11 mouse cellular contexts compared by ENCODE assay signal in the genomic region with DNA sequence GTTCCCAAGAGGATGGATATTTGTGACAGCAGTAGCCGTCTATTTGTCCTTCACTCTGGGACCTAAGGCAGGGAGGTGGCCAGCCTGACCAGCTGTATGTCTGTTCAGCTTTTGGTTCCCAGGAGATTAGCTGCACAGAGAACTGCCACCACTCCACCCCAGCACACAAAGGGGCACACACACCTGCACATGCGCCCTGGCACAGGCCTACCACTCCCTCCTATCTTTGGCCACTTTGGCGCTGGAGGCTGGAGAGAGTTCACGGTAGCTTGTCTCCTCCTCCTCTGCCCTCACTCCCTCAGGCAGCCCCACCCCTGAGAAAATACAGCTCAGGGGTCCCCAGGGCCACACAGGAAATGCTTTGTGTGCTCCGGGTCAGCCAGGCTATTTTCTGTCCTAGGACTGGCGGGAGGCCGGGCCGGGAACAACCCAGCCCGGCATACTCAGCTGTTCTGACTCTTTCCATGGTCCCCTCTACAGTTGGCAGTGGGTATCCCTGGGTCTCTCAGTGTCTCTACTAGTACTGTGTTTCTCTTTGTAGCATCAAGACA. TPM values are rescaled to one million over a fixed set of nuclear protein-coding genes. Genes with fewer than 3 reads are reported as not detected.
DNase-seq lines count a peak whose midpoint lies in the region; ATAC-seq and TF ChIP-seq lines count a peak whose summit lies in the region.
"Had no signal": no experiment of that assay in that cellular context is flagged by ENCODE, and none has a peak within 500 bp of the region (broad histone marks: within the 10 kb centered on the region; RNA-seq: fewer than 3 reads in every experiment).

No protein-coding gene starts in this region.

- H3K4me1 ChIP-seq in E14TG2a.4 (replicated peaks; ENCODE audit: low read depth, low read length): peaks cover 6% of the 10 kb centered on the region
- H3K4me1 ChIP-seq in brown adipose tissue, adult 24 weeks (ENCODE audit: control insufficient read depth, insufficient read depth, insufficient read length, low read length): peaks cover 10% of the 10 kb centered on the region; the same call in 1 of the 2 replicates
- peaks cover 0 to 5% of the 10 kb centered on the region in 2 experiments; a peak in 1 of 4 replicates for H3K4me1 ChIP-seq in heart, embryonic 14.5 days (ENCODE audit: control insufficient read depth in 2 of 2, insufficient read depth in 2 of 2, low read length in 2 of 2)
- no peaks in the 10 kb centered on the region for H3K4me1 ChIP-seq in cerebellum, adult 2 months (ENCODE audit: control insufficient read depth, insufficient read depth, low read length)

- peak; percentile 22 to 48 for DNase-seq in kidney, postnatal 4 days
- no peak for DNase-seq in left cerebral cortex, postnatal 25 days (ENCODE audit: low spot score in 2 of 2)
- no peak for DNase-seq in adipocyte (ENCODE audit: low spot score)
- no peak for DNase-seq in cerebellum, adult 2 months
- DNase-seq: cerebellum, adult 8-10 months had no signal

- intact Hi-C loops in left cerebral cortex, postnatal 25 days (cut with DNase I): loop anchor here (10.0 kb wide), 1 partner anchor 146 kb away; no protein-coding TSS in a partner anchor

- no peak for TF ChIP-seq CTCF in E14TG2a.4 (conservative IDR thresholded peaks at IDR 0.05; ENCODE audit: low read length)
- no peak for TF ChIP-seq CTCF in cerebellum, adult 2 months (IDR thresholded peaks at IDR 0.05; ENCODE audit: borderline replicate concordance, insufficient read depth, low read depth, low read length)

- 0 out of 2 replicates have a peak overlapping the region, but pooled peaks have one; percentile 32 for H3K4me3 ChIP-seq in E14TG2a.4 (replicated peaks; ENCODE audit: low read length)
- no peak overlapping the region for H3K4me3 ChIP-seq in brown adipose tissue, adult 24 weeks (ENCODE audit: insufficient read depth, low read depth, low read length)
- no peak overlapping the region for H3K4me3 ChIP-seq in heart, embryonic 14.5 days (ENCODE audit: control insufficient read depth in 1 of 2, insufficient read depth in 1 of 2, low read depth in 1 of 2, low read length in 2 of 2)
- H3K4me3 ChIP-seq in cerebellum, adult 2 months (replicated peaks; ENCODE audit: insufficient read depth, low read depth, low read length): no peak overlapping the region

- ATAC-seq in heart, embryonic 14.5 days (ENCODE audit: insufficient number of reproducible peaks, insufficient read depth, low FRiP score, low read depth): peak; percentile 51; the same call in 1 of the 2 replicates
- no peak for ATAC-seq in megakaryocyte progenitor cell, adult 5-6 weeks (replicated peaks; ENCODE audit: poor library complexity)

- peak overlapping the region; percentile 70 for H3K27ac ChIP-seq in brown adipose tissue, adult 24 weeks (replicated peaks; ENCODE audit: low read depth, low read length)
- H3K27ac ChIP-seq in heart, embryonic 14.5 days (replicated peaks in 1 of 2; ENCODE audit: control insufficient read depth in 1 of 2, insufficient read depth in 1 of 2, low read depth in 2 of 2, low read length in 2 of 2): no peak overlapping the region; a peak in 1 of 4 replicates
- H3K27ac ChIP-seq in cerebellum, adult 2 months (ENCODE audit: insufficient read depth, low read length): no peak overlapping the region

- H3K4me2 ChIP-seq in heart, embryonic 14.5 days (ENCODE audit: low read length): no peak overlapping the region

- no peak for TF ChIP-seq POLR2A in cerebellum, adult 2 months (IDR thresholded peaks at IDR 0.05; ENCODE audit: borderline replicate concordance, insufficient read depth, low read length)

- no peak overlapping the region for H3K9ac ChIP-seq in heart, embryonic 14.5 days (ENCODE audit: low read length)

- H3K9me3 ChIP-seq in E14TG2a.4 (ENCODE audit: low read length): no peaks in the 10 kb centered on the region
- no peaks in the 10 kb centered on the region for H3K9me3 ChIP-seq in heart, embryonic 14.5 days (ENCODE audit: control insufficient read depth, low read length)

- no peaks in the 10 kb centered on the region for H3K27me3 ChIP-seq in E14TG2a.4 (ENCODE audit: insufficient read depth, low read length)
- H3K27me3 ChIP-seq in heart, embryonic 14.5 days (ENCODE audit: control insufficient read depth, insufficient read depth, low read length): no peaks in the 10 kb centered on the region
- no peaks in the 10 kb centered on the region for H3K27me3 ChIP-seq in cerebellum, adult 2 months (ENCODE audit: control insufficient read depth, insufficient read depth, low read length)

- no peaks in the 10 kb centered on the region for H3K36me3 ChIP-seq in E14TG2a.4 (ENCODE audit: insufficient read depth, low read length)
- no peaks in the 10 kb centered on the region for H3K36me3 ChIP-seq in heart, embryonic 14.5 days (ENCODE audit: control insufficient read depth, insufficient read depth, low read length)

- 55% methylated on average over 9 of the region's 9 CpGs for WGBS in heart, embryonic 14.5 days
- 41% methylated on average over 9 of the region's 9 CpGs for WGBS in cerebellum, adult 2 months

RNA-seq across cellular contexts. Expression of gene Smim12, which starts 34.9 kb away (rescaled TPM):
- 30.7 and 42.6 TPM in 2 replicates for polyA plus RNA-seq in brown adipose tissue, adult 24 weeks (2012; ENCODE audit: insufficient read depth, insufficient read length, missing spikeins)
- polyA plus RNA-seq in heart, embryonic 14.5 days (2014; fragmentation: Nextera tagmentation; extraction: Ambion mirVana): 61.2 and 63.8 TPM in 2 replicates
- 10 to 100 TPM; 55.2 to 55.3 TPM for total RNA-seq in left cerebral cortex, postnatal 25 days (2021)
- total RNA-seq in megakaryocyte progenitor cell, adult 5-6 weeks (2015): 31.6 and 33.8 TPM in 2 replicates
- total RNA-seq in megakaryocyte progenitor cell, adult 5-6 weeks (2017): 40.4 and 49.1 TPM in 2 replicates
- 95.5 and 106 TPM in 2 replicates for polyA plus RNA-seq in cerebellum, adult 2 months (2012; rRNA removed)

RNA-seq across cellular contexts. Expression of gene Gja4, which starts 35.3 kb away (rescaled TPM):
- 2.3 and 3.4 TPM in 2 replicates for polyA plus RNA-seq in brown adipose tissue, adult 24 weeks (2012; ENCODE audit: insufficient read depth, insufficient read length, missing spikeins)
- polyA plus RNA-seq in heart, embryonic 14.5 days (2014; fragmentation: Nextera tagmentation; extraction: Ambion mirVana): 41.4 and 42.2 TPM in 2 replicates
- total RNA-seq in left cerebral cortex, postnatal 25 days (2021): 1 to 10 TPM; 3.1 to 4.8 TPM
- total RNA-seq in megakaryocyte progenitor cell, adult 5-6 weeks (2015): not detected in 2 replicates
- not detected in 2 replicates for total RNA-seq in megakaryocyte progenitor cell, adult 5-6 weeks (2017)
- 7.5 and 8.3 TPM in 2 replicates for polyA plus RNA-seq in cerebellum, adult 2 months (2012; rRNA removed)

RNA-seq across cellular contexts. Expression of gene Gjb3, which starts 52.1 kb away (rescaled TPM):
- polyA plus RNA-seq in brown adipose tissue, adult 24 weeks (2012; ENCODE audit: insufficient read depth, insufficient read length, missing spikeins): not detected in 2 replicates
- 0.12 TPM in 1 of 2 replicates, not detected in the other for polyA plus RNA-seq in heart, embryonic 14.5 days (2014; fragmentation: Nextera tagmentation; extraction: Ambion mirVana)
- under 1 TPM in 1 of 2 experiments, not detected in 1; 0.27 TPM for total RNA-seq in left cerebral cortex, postnatal 25 days (2021)
- total RNA-seq in megakaryocyte progenitor cell, adult 5-6 weeks (2015): 0.59 and 2.3 TPM in 2 replicates
- total RNA-seq in megakaryocyte progenitor cell, adult 5-6 weeks (2017): 0.74 and 3.0 TPM in 2 replicates
- polyA plus RNA-seq in cerebellum, adult 2 months (2012; rRNA removed): 0.18 and 0.36 TPM in 2 replicates
- total RNA-seq: gastrocnemius, postnatal 36 days; left cerebral cortex, postnatal 36 days had no signal

Comparison
In these comparisons a context has a peak if more than half of its experiments do, and no peak if none do; other contexts are left out.
1. DNase-seq: peak in kidney, postnatal 4 days (2 of 2); none in left cerebral cortex, postnatal 25 days (0 of 2), adipocyte (single experiment) and cerebellum, adult 2 months (0 of 2).